12 mouse cellular contexts compared by ENCODE assay signal in genomic region chr6:90466847-90467410, GRCm38 (mm10). TPM values are rescaled to one million over a fixed set of nuclear protein-coding genes. Genes with fewer than 3 reads are reported as not detected.
DNase-seq lines count a peak whose midpoint lies in the region; ATAC-seq and TF ChIP-seq lines count a peak whose summit lies in the region.
"Had no signal": no experiment of that assay in that cellular context is flagged by ENCODE, and none has a peak within 500 bp of the region (broad histone marks: within the 10 kb centered on the region; RNA-seq: fewer than 3 reads in every experiment).

No protein-coding gene starts in this region.

- H3K4me2 ChIP-seq in heart, embryonic 11.5 days: no peak overlapping the region
- H3K4me2 ChIP-seq in liver, embryonic 11.5 days: no peak overlapping the region
- peak overlapping the region; percentile 74 for H3K4me2 ChIP-seq in liver, postnatal 0 days (ENCODE audit: low read depth, low read length)
- H3K4me2 ChIP-seq: embryonic facial prominence, embryonic 13.5 days; hindbrain, embryonic 12.5 days had no signal

- H3K9me3 ChIP-seq in heart, embryonic 11.5 days (replicated peaks; ENCODE audit: control insufficient read depth, low read length): no peaks in the 10 kb centered on the region
- no peaks in the 10 kb centered on the region for H3K9me3 ChIP-seq in liver, embryonic 11.5 days (ENCODE audit: control insufficient read depth, low read length)
- no peaks in the 10 kb centered on the region for H3K9me3 ChIP-seq in liver, postnatal 0 days (ENCODE audit: low read length)
- H3K9me3 ChIP-seq: embryonic facial prominence, embryonic 13.5 days; hindbrain, embryonic 12.5 days had no signal

- peaks cover 17% of the 10 kb centered on the region; the same call in 1 of the 2 replicates for H3K36me3 ChIP-seq in heart, adult 2 months (ENCODE audit: control insufficient read depth, insufficient read depth, low read length)
- no peaks in the 10 kb centered on the region for H3K36me3 ChIP-seq in heart, embryonic 11.5 days (ENCODE audit: control insufficient read depth, insufficient read depth, low read length)
- no peaks in the 10 kb centered on the region for H3K36me3 ChIP-seq in liver, embryonic 11.5 days (ENCODE audit: control insufficient read depth, insufficient read depth, low read length)
- peaks cover 3% of the 10 kb centered on the region for H3K36me3 ChIP-seq in liver, postnatal 0 days (replicated peaks; ENCODE audit: insufficient read depth, low read length)
- H3K36me3 ChIP-seq: embryonic facial prominence, embryonic 13.5 days; hindbrain, embryonic 12.5 days had no signal

- no peak overlapping the region for H3K4me3 ChIP-seq in heart, adult 2 months
- no peak overlapping the region for H3K4me3 ChIP-seq in heart, embryonic 11.5 days (ENCODE audit: low read depth, low read length)
- H3K4me3 ChIP-seq in layer of hippocampus, adult 2 months: no peak overlapping the region
- H3K4me3 ChIP-seq in liver, embryonic 11.5 days (ENCODE audit: low read depth, low read length): no peak overlapping the region
- H3K4me3 ChIP-seq in liver, postnatal 0 days (ENCODE audit: low read depth, low read length): peak overlapping the region; percentile 48
- H3K4me3 ChIP-seq: embryonic facial prominence, embryonic 13.5 days; hindbrain, embryonic 12.5 days had no signal

- peaks cover 50% of the 10 kb centered on the region for H3K4me1 ChIP-seq in heart, adult 2 months (ENCODE audit: control insufficient read depth, insufficient read depth, low read length)
- H3K4me1 ChIP-seq in heart, embryonic 11.5 days (ENCODE audit: control insufficient read depth, insufficient read depth, low read length): peaks cover 17% of the 10 kb centered on the region
- peaks cover 7% of the 10 kb centered on the region; the same call in 1 of the 2 replicates for H3K4me1 ChIP-seq in liver, embryonic 11.5 days (replicated peaks; ENCODE audit: control insufficient read depth, insufficient read depth, low read length)
- peaks cover 5% of the 10 kb centered on the region for H3K4me1 ChIP-seq in liver, postnatal 0 days (ENCODE audit: insufficient read depth)

- TF ChIP-seq CTCF in heart, adult 2 months (IDR thresholded peaks at IDR 0.05): no peak
- TF ChIP-seq CTCF in layer of hippocampus, adult 2 months (conservative IDR thresholded peaks at IDR 0.05): no peak
- TF ChIP-seq CTCF in liver, postnatal 0 days (IDR thresholded peaks at IDR 0.05; ENCODE audit: low read depth): peak; percentile 33

- intact Hi-C loops in heart, adult 2 months (cut with DNase I): loop anchor here (10.0 kb wide), 1 partner anchor 1122 kb away; no protein-coding TSS in a partner anchor

- WGBS in heart, adult 2 months: 85% methylated on average over 12 of the region's 12 CpGs
- WGBS in heart, embryonic 11.5 days (ENCODE audit: insufficient replicate concordance): 88% methylated on average over 12 of the region's 12 CpGs
- WGBS in liver, embryonic 11.5 days: 81% methylated on average over 12 of the region's 12 CpGs
- WGBS in liver, postnatal 0 days (ENCODE audit: insufficient replicate concordance): 68% methylated on average over 12 of the region's 12 CpGs

- peak overlapping the region; percentile 58 for H3K27ac ChIP-seq in heart, adult 2 months
- H3K27ac ChIP-seq in heart, embryonic 11.5 days (ENCODE audit: low read depth, low read length): no peak overlapping the region
- H3K27ac ChIP-seq in layer of hippocampus, adult 2 months: peak overlapping the region; percentile 98; the same call in 1 of the 2 replicates
- H3K27ac ChIP-seq in liver, embryonic 11.5 days (ENCODE audit: low read depth, low read length): peak overlapping the region; percentile 62; the same call in 1 of the 2 replicates
- peak overlapping the region; percentile 99 for H3K27ac ChIP-seq in liver, postnatal 0 days (ENCODE audit: low read depth)
- H3K27ac ChIP-seq: embryonic facial prominence, embryonic 13.5 days; hindbrain, embryonic 12.5 days had no signal

- no peak for TF ChIP-seq POLR2A in heart, adult 2 months (IDR thresholded peaks at IDR 0.05; ENCODE audit: insufficient read depth, low read depth, low read length)

- 0 out of 2 replicates have a peak, but pooled peaks cover 2% of the 10 kb centered on the region for H3K79me2 ChIP-seq in heart, adult 2 months (replicated peaks; ENCODE audit: control insufficient read depth, insufficient read depth, low read length)

- H3K9ac ChIP-seq in heart, adult 2 months (ENCODE audit: low read depth, low read length): no peak overlapping the region
- H3K9ac ChIP-seq in heart, embryonic 11.5 days (ENCODE audit: low read depth, low read length): no peak overlapping the region
- no peak overlapping the region for H3K9ac ChIP-seq in liver, embryonic 11.5 days (ENCODE audit: low read depth, low read length)
- H3K9ac ChIP-seq in liver, postnatal 0 days (replicated peaks): peak overlapping the region; percentile 71
- H3K9ac ChIP-seq: embryonic facial prominence, embryonic 13.5 days; hindbrain, embryonic 12.5 days had no signal

- H3K27me3 ChIP-seq in heart, adult 2 months (ENCODE audit: control insufficient read depth, insufficient read depth, low read length): no peaks in the 10 kb centered on the region
- 0 out of 2 replicates have a peak, but pooled peaks cover 3% of the 10 kb centered on the region for H3K27me3 ChIP-seq in heart, embryonic 11.5 days (ENCODE audit: control insufficient read depth, insufficient read depth, low read length)
- peaks cover 31% of the 10 kb centered on the region for H3K27me3 ChIP-seq in liver, embryonic 11.5 days (replicated peaks; ENCODE audit: control insufficient read depth, insufficient read depth, low read length)
- peaks cover 15% of the 10 kb centered on the region for H3K27me3 ChIP-seq in liver, postnatal 0 days (ENCODE audit: insufficient read depth, low read length)

- DNase-seq in heart, adult 2 months: no peak
- DNase-seq in layer of hippocampus, adult 2 months (ENCODE audit: low spot score in 2 of 2): no peak
- no peak for DNase-seq in layer of hippocampus, postnatal 25 days (ENCODE audit: extremely low spot score in 1 of 2, low spot score in 1 of 2)
- DNase-seq in liver, embryonic 11.5 days (ENCODE audit: low spot score): no peak
- peak; percentile 50 for DNase-seq in liver, postnatal 0 days
- DNase-seq: thymus, adult 2 months had no signal

- TF ChIP-seq EP300 in heart, adult 2 months (IDR thresholded peaks at IDR 0.05; ENCODE audit: insufficient read depth, low read depth, low read length): no peak
- no peak for TF ChIP-seq EP300 in liver, postnatal 0 days (IDR thresholded peaks at IDR 0.05; ENCODE audit: low read depth)

- ATAC-seq in heart, embryonic 11.5 days (replicated peaks; ENCODE audit: insufficient number of reproducible peaks, low FRiP score, low TSS enrichment): no peak
- no peak for ATAC-seq in liver, embryonic 11.5 days (replicated peaks; ENCODE audit: low FRiP score)
- peak; percentile 4 for ATAC-seq in liver, postnatal 0 days
- no peak for ATAC-seq in inflammation-experienced regulatory T-cells, adult 6 months
- ATAC-seq: intestine, embryonic 16.5 days had no signal

RNA-seq across cellular contexts. Expression of gene Klf15, which starts 4.6 kb away (rescaled TPM):
- total RNA-seq in heart, adult 2 months (2021): 10 to 100 TPM; 64.7 to 67.4 TPM
- 54.7 and 60.2 TPM in 2 replicates for polyA plus RNA-seq in heart, adult 2 months (2012; rRNA removed)
- polyA plus RNA-seq in heart, embryonic 11.5 days (2014; fragmentation: Nextera tagmentation; extraction: Ambion mirVana): 6.0 and 6.2 TPM in 2 replicates
- total RNA-seq in layer of hippocampus, adult 2 months (2021): 10 to 100 TPM; 29.9 to 33.8 TPM
- 10 to 100 TPM; 22.3 to 31.5 TPM for total RNA-seq in layer of hippocampus, postnatal 25 days (2021)
- polyA plus RNA-seq in liver, embryonic 11.5 days (2014; fragmentation: Nextera tagmentation; extraction: Ambion mirVana): 10.6 and 12.3 TPM in 2 replicates
- polyA plus RNA-seq in liver, postnatal 0 days (2015; fragmentation: Nextera tagmentation; extraction: Ambion mirVana): 22.4 and 45.6 TPM in 2 replicates
- polyA plus RNA-seq in inflammation-experienced regulatory T-cells, adult 6 months (2017; shearing (Covaris generic)): not detected
- total RNA-seq: common myeloid progenitor, adult 5-6 weeks had no signal

RNA-seq across cellular contexts. Expression of gene Aldh1l1, which starts 19.3 kb away (rescaled TPM):
- total RNA-seq in heart, adult 2 months (2021): 1 to 10 TPM; 2.5 to 3.7 TPM
- 3.2 and 7.5 TPM in 2 replicates for polyA plus RNA-seq in heart, adult 2 months (2012; rRNA removed)
- 1.00 and 1.2 TPM in 2 replicates for polyA plus RNA-seq in heart, embryonic 11.5 days (2014; fragmentation: Nextera tagmentation; extraction: Ambion mirVana)
- 10 to 100 TPM; 39.3 to 45.2 TPM for total RNA-seq in layer of hippocampus, adult 2 months (2021)
- 10 to 100 TPM; 45.0 to 48.4 TPM for total RNA-seq in layer of hippocampus, postnatal 25 days (2021)
- polyA plus RNA-seq in liver, embryonic 11.5 days (2014; fragmentation: Nextera tagmentation; extraction: Ambion mirVana): 6.5 and 6.6 TPM in 2 replicates
- polyA plus RNA-seq in liver, postnatal 0 days (2015; fragmentation: Nextera tagmentation; extraction: Ambion mirVana): 104 and 114 TPM in 2 replicates
- polyA plus RNA-seq in inflammation-experienced regulatory T-cells, adult 6 months (2017; shearing (Covaris generic)): under 1 TPM in 2 of 3 experiments, not detected in 1; 0.34 to 0.77 TPM

RNA-seq across cellular contexts. Expression of gene Cfap100, which starts 38.3 kb away (rescaled TPM):
- under 1 TPM; 0.16 to 0.18 TPM for total RNA-seq in heart, adult 2 months (2021)
- polyA plus RNA-seq in heart, adult 2 months (2012; rRNA removed): 0.44 and 0.80 TPM in 2 replicates
- polyA plus RNA-seq in heart, embryonic 11.5 days (2014; fragmentation: Nextera tagmentation; extraction: Ambion mirVana): 0.15 TPM in 1 of 2 replicates, not detected in the other
- 10 to 100 TPM; 16.3 to 18.7 TPM for total RNA-seq in layer of hippocampus, adult 2 months (2021)
- 10 to 100 TPM in 1 of 2 experiments, 1 to 10 TPM in 1; 8.3 to 15.7 TPM for total RNA-seq in layer of hippocampus, postnatal 25 days (2021)
- 0.18 TPM in 2 replicates for polyA plus RNA-seq in liver, embryonic 11.5 days (2014; fragmentation: Nextera tagmentation; extraction: Ambion mirVana)
- 0.06 TPM in 1 of 2 replicates, not detected in the other for polyA plus RNA-seq in liver, postnatal 0 days (2015; fragmentation: Nextera tagmentation; extraction: Ambion mirVana)
- polyA plus RNA-seq in inflammation-experienced regulatory T-cells, adult 6 months (2017; shearing (Covaris generic)): under 1 TPM in 1 of 3 experiments, not detected in 2; 0.36 TPM
- total RNA-seq: common myeloid progenitor, adult 5-6 weeks had no signal

Comparison
In these comparisons a context has a peak if more than half of its experiments do, and no peak if none do; other contexts are left out.
1. RNA of gene Aldh1l1, which starts 19.3 kb away (polyA plus RNA-seq): 104 to 114 TPM in liver, postnatal 0 days; 6.5 to 6.6 TPM in liver, embryonic 11.5 days, 3.2 to 7.5 TPM in heart, adult 2 months, 1.00 to 1.2 TPM in heart, embryonic 11.5 days and 0.34 to 0.77 TPM in inflammation-experienced regulatory T-cells, adult 6 months; every median in the first group is over 10 times any median in the second.